Mouse (Mus musculus): Measurements from ENCODE around the gene Fbn1. TPM values are rescaled to one million over a fixed set of nuclear protein-coding genes. Genes with fewer than 3 reads are reported as not detected.

The Fbn1 gene
- total and polyA plus RNA-seq, 3 experiments: 0.04 to 0.17 (median 0.09) TPM

DNA sequence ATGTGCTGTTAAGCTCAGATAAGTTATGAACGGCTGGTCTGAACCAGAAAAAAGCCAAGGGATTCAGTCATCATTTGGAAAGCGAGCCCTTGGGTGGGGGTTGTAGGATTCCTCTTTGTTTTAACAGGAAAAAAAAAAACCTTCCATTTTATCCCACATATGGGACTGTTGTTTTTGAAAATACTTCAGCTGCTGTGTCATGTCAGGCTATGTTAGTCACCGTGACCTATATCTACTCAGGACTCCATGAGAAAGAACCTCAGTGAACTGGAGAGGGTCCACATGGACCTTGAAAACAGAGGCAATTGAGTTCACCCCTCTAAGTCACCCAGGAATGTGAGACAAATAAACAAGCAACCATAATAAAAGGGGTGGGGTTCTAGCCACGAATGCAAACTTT is 139.2 kb downstream of the Fbn1 start:
- in situ Hi-C loops (cut with MboI; ENCODE audit: low pct_ligation_motif_present, low pct_unique_long_range_greater_than_20kb, low sequenced_read_pairs): no loop called here
- dilution Hi-C loops (cut with MboI; ENCODE audit: extremely low pct_ligation_motif_present, extremely low pct_unique_long_range_greater_than_20kb, low sequenced_read_pairs): no loop called here
- Histone ChIP-seq H3K9me3 (replicated peaks; ENCODE audit: low read length) (no peaks in the 10 kb centered on the region), H3K4me2 (ENCODE audit: insufficient read depth, low read depth, poor library complexity, severe bottlenecking) (no peak overlapping the region), H3K27ac (ENCODE audit: insufficient read depth, low read depth) (no peak overlapping the region), H3K9ac (ENCODE audit: insufficient read depth, low read depth) (no peak overlapping the region), H3K79me2 (replicated peaks; ENCODE audit: control insufficient read depth, extremely low read depth, insufficient read depth, poor library complexity, severe bottlenecking) (no peaks in the 10 kb centered on the region), H3K4me3 (replicated peaks in 1 of 3; ENCODE audit: low read depth in 2 of 3, low read length in 2 of 3, poor library complexity in 1 of 3) (no peak overlapping the region), H3K36me3 (replicated peaks in 1 of 2; ENCODE audit: control insufficient read depth in 1 of 2, insufficient read depth in 1 of 2, low read length in 1 of 2) (no peaks in the 10 kb centered on the region), H3K4me1 (ENCODE audit: control insufficient read depth in 1 of 2, insufficient read depth in 2 of 2) (no peaks in the 10 kb centered on the region), H3K27me3 (replicated peaks) (no peaks in the 10 kb centered on the region)
- TF ChIP-seq CTCF (conservative IDR thresholded peaks at IDR 0.05 in 1 of 2, IDR thresholded peaks at IDR 0.05 in 1 of 2; ENCODE audit: low read depth in 2 of 2, low read length in 2 of 2) (no peak), RCOR1 (conservative IDR thresholded peaks at IDR 0.05; ENCODE audit: low read depth, low read length) (no peak), MAFK (IDR thresholded peaks at IDR 0.05; ENCODE audit: insufficient replicate concordance, low read length) (no peak), JUN (IDR thresholded peaks at IDR 0.05; ENCODE audit: insufficient read depth, low read depth, low read length) (no peak), JUND (conservative IDR thresholded peaks at IDR 0.05; ENCODE audit: low read depth, low read length) (no peak), MEF2A (IDR thresholded peaks at IDR 0.05; ENCODE audit: borderline replicate concordance, low read depth, low read length) (no peak), MXI1 (IDR thresholded peaks at IDR 0.05; ENCODE audit: low read depth, low read length) (no peak), E2F4 (IDR thresholded peaks at IDR 0.05; ENCODE audit: insufficient replicate concordance, low read depth, low read length) (no peak), TCF12 (IDR thresholded peaks at IDR 0.05; ENCODE audit: low read depth, low read length) (no peak), MAX (IDR thresholded peaks at IDR 0.05; ENCODE audit: low read length) (no peak), ZKSCAN1 (IDR thresholded peaks at IDR 0.05; ENCODE audit: borderline replicate concordance, low read depth, low read length) (no peak), BHLHE40 (IDR thresholded peaks at IDR 0.05; ENCODE audit: low read depth, low read length) (no peak), USF2 (conservative IDR thresholded peaks at IDR 0.05; ENCODE audit: low read depth, low read length) (no peak), ZNF384 (IDR thresholded peaks at IDR 0.05; ENCODE audit: low read depth, low read length) (no peak)
- no peak for DNase-seq (ENCODE audit: extremely low read depth)

- H3K4me2 ChIP-seq (ENCODE audit: insufficient read depth, low read depth, poor library complexity, severe bottlenecking): no peak overlapping the region
- dilution Hi-C loops (cut with MboI; ENCODE audit: extremely low pct_ligation_motif_present, extremely low pct_unique_long_range_greater_than_20kb, low sequenced_read_pairs): no loop called here
Observed at GRCm38 (mm10) chr2:125361661-125362060, 146.1 kb downstream of the Fbn1 start.

More at GRCm38 (mm10) chr2:125361661-125362060, 146.1 kb downstream of the Fbn1 start:
- no peaks in the 10 kb centered on the region; the same call in 1 of the 2 replicates for H3K79me2 ChIP-seq (replicated peaks; ENCODE audit: control insufficient read depth, extremely low read depth, insufficient read depth, poor library complexity, severe bottlenecking)
- H3K9ac ChIP-seq (ENCODE audit: insufficient read depth, low read depth): no peak overlapping the region
- H3K9me3 ChIP-seq (replicated peaks; ENCODE audit: low read length): no peaks in the 10 kb centered on the region
- TF ChIP-seq JUND (conservative IDR thresholded peaks at IDR 0.05; ENCODE audit: low read depth, low read length) (no peak), IRF4 (IDR thresholded peaks at IDR 0.05; ENCODE audit: low read depth, low read length) (no peak), POLR2A (IDR thresholded peaks at IDR 0.05; ENCODE audit: low read depth, low read length) (no peak), CHD2 (IDR thresholded peaks at IDR 0.05; ENCODE audit: low read length) (no peak), EP300 (IDR thresholded peaks at IDR 0.05; ENCODE audit: low read length) (no peak), MEF2A (IDR thresholded peaks at IDR 0.05; ENCODE audit: borderline replicate concordance, low read depth, low read length) (no peak), RAD21 (IDR thresholded peaks at IDR 0.05; ENCODE audit: low read depth, low read length) (no peak), RCOR1 (conservative IDR thresholded peaks at IDR 0.05; ENCODE audit: low read depth, low read length) (no peak), ELF1 (IDR thresholded peaks at IDR 0.05; ENCODE audit: low read depth, low read length) (no peak), SIN3A (IDR thresholded peaks at IDR 0.05; ENCODE audit: low read length) (no peak), JUN (IDR thresholded peaks at IDR 0.05; ENCODE audit: insufficient read depth, low read depth, low read length) (no peak), NELFE (IDR thresholded peaks at IDR 0.05; ENCODE audit: low read depth, low read length) (no peak), CTCF (conservative IDR thresholded peaks at IDR 0.05 in 1 of 2, IDR thresholded peaks at IDR 0.05 in 1 of 2; ENCODE audit: low read depth in 2 of 2, low read length in 2 of 2) (no peak), USF1 (IDR thresholded peaks at IDR 0.05; ENCODE audit: low read depth, low read length) (no peak), ZMIZ1 (IDR thresholded peaks at IDR 0.05; ENCODE audit: low read depth, low read length) (no peak)
- H3K27me3 ChIP-seq (replicated peaks): no peaks in the 10 kb centered on the region
- in situ Hi-C loops (cut with MboI; ENCODE audit: low pct_ligation_motif_present, low pct_unique_long_range_greater_than_20kb, low sequenced_read_pairs): no loop called here
- peaks cover 0 to 5% of the 10 kb centered on the region in 2 experiments; a peak in 2 of 4 replicates for H3K4me1 ChIP-seq (ENCODE audit: control insufficient read depth in 1 of 2, insufficient read depth in 2 of 2)
- no peak for DNase-seq (ENCODE audit: extremely low read depth)
- no peak overlapping the region for H3K27ac ChIP-seq (ENCODE audit: insufficient read depth, low read depth)
- H3K36me3 ChIP-seq (replicated peaks in 1 of 2; ENCODE audit: control insufficient read depth in 1 of 2, insufficient read depth in 1 of 2, low read length in 1 of 2): no peaks in the 10 kb centered on the region
- no peak overlapping the region for H3K4me3 ChIP-seq (replicated peaks in 1 of 3; ENCODE audit: low read depth in 2 of 3, low read length in 2 of 3, poor library complexity in 1 of 3)
